Mouse (Mus musculus) WW6 (cell line): Measurements from ENCODE around the gene H2-Q6.
"Not testable (repeated sequence)": the region's sequence is repeated elsewhere in the genome, so short reads cannot be mapped to it uniquely, and the experiment has no call there.

ENCODE experiments used
- DNase-seq: peaks from one replicate; pipeline ENCODE4 v3.0.0-alpha.2; 2013; ENCODE audit warnings: low read depth, low spot score

Gene H2-Q6

DNA sequence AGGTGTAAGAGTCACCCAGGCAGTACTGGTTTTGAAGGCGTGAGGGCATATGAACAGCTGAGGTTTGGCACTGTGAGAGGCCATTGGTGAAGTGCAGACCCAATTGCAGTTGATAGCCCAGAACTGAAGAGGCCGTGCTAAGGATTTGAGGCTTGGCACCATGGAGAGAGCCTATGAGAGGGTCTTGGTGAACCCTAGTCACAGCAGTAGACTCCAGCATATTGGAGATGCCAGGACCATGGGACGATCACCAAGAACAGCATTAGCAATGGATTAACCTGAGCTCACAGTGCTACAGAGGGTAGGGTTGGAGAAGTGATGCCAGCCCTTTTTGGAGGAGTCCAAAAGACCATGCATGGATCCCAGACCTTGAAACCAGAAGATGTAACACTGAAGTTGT, 7.5 kb downstream of the H2-Q6 start:
- DNase-seq: not testable (repeated sequence)

DNA sequence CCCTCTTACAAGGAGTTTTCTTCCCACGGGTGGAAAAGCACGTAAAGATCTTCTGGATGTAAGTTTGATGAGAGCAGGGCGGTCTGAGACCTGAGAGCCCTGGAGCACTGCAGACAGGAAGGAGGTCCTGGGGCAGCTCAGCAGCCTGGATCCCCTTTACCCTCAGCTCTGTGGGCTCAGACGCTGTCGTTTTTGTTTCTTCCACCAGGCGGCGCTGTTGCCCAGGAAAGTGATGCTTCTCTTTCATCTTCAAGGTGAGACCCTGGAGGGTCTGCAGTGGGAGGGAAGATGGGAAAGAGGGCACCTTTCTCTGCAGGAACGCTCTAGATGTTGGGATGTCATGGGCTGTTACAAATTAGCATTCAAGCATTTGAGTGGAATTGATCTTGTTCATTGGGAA, 10.2 kb downstream of the H2-Q6 start:
- DNase-seq: not testable (repeated sequence)

DNA sequence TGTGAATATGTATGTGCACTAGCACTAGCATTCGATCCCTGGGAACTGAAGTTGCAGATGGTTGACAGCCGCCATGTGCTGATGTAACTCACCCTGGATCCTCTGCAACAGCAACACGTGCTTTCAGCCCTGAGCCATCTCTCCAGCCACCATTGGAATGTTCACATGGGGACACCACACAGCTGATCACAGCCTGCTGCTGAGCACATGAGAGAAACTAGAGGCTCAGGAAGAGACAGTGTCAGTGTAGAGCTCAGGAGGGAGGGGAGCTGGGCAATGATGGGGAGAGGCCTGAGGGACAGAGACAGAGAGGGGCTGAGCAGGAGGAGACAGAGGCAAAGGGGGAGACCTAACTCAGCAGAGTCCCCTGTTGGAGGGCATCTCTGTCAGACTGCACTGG, 10.9 kb downstream of the H2-Q6 start:
- not testable (repeated sequence) for DNase-seq

DNA sequence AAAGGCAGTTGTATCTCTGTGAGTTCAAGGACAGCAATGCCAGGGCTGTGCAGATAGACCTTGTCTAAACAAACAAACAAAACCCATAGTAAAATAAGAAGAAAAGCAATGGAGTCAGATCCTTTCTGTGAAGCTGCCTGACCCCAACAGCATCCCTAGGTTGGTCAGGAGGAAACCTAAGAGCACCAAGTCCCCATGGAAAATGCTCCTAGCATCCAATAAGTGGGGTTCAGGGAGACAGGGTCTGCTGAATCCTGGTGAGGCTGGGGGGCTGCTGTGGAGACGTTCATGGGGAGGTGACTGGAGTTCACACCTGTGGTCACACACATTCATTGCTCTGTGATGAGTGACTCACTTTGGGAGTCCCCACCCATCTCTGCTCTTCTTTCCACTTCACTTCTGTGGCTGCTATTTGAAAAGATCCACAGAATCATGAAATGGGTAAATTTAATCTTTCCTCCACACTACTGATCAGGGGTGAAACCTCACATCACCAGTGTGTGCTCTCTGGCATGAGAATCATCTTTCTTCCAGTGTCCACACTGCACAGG, 12.8 kb downstream of the H2-Q6 start:
- not testable (repeated sequence) for DNase-seq

DNA sequence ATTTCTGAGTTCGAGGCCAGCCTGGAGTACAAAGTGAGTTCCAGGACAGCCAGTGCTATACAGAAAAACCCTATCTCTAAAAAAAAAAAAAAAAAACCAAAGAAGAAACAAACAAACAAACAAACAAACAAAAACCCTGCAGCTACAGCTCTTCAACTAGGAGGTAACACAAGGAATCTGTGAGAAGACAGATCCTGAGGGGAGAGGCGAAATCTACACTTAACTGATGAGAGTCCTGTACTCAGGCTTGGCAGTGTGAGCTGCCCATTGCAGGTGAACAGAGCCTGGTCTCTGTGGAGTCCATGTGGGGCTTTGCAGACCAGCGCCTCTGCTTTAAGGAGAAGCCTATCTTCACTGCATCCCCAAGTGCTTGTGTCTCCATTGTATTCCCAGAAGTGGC, 13.7 kb downstream of the H2-Q6 start:
- DNase-seq: not testable (repeated sequence)

DNA sequence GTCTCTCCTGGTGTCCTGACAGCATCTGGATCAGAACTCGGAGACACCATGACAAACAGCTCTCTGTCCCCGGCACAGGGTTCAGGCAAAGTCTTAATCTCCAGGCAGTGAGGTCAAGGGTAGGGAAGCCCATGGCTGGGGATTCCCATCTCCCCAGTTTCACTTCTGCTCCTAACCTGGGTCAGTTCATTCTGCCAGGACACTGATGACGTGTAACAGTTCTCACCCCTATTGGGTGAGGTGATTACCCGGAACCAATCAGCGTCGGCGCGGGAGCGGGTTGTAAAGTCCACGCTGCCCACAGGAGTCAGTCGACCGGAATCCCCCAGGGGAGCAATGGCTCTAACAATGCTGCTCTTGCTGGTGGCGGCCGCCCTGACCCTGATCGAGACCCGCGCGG, 14.2 kb downstream of the H2-Q6 start, which contains the start of gene H2-Q7:
TSS of gene H2-Q7 (plus strand) at position 271 of the 400 bp plus-strand sequence.
- not testable (repeated sequence) for DNase-seq

DNA sequence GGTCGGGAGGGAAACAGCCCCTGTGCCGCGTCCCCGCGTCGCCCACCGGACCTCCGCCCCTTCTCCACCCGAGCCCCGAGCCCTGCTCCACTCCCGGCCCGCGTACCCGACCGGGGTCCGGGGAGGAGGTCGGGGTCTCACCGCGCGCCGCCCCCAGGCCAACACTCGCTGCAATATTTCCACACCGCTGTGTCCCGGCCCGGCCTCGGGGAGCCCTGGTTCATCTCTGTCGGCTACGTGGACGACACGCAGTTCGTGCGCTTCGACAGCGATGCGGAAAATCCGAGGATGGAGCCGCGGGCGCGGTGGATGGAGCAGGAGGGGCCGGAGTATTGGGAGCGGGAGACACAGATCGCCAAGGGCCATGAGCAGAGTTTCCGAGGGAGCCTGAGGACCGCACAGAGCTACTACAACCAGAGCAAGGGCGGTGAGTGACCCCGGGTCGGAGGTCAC, 14.7 kb downstream of the H2-Q6 start:
- not testable (repeated sequence) for DNase-seq

DNA sequence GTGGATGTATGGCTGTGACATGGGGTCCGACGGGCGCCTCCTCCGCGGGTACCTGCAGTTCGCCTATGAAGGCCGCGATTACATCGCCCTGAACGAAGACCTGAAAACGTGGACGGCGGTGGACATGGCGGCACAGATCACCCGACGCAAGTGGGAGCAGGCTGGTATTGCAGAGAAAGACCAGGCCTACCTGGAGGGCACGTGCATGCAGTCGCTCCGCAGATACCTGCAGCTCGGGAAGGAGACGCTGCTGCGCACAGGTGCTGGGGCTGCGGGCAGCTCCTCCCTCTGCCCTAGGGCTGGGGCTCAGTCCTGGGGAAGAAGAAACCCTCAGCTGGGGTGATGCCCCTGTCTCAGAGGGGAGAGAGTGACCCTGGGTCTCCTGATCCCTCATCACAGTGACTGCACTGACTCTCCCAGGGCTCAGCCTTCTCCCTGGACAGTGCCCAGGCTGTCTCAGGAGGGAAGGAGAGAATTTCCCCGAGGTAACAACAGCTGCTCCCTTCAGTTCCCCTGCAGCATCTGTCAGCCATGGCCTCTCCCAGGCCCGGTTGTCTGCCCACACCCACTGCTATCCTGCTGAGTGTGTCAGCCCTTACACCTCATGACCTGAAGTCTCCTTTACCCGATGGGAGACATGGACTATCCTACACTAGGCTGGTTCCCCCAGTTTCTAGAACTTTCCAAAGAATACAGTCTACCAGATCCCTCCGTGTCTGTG, 15.4 kb downstream of the H2-Q6 start:
- DNase-seq: not testable (repeated sequence)

DNA sequence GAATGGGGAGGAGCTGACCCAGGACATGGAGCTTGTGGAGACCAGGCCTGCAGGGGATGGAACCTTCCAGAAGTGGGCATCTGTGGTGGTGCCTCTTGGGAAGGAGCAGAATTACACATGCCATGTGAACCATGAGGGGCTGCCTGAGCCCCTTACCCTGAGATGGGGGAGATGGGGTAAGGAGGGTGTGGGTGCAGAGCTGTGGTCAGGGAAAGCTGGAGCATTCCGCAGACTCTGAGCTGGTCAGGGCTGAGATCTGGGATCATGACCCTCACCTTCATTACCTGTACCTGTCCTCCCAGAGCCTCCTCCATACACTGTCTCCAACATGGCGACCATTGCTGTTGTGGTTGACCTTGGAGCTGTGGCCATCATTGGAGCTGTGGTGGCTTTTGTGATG, 17.7 kb downstream of the H2-Q6 start:
- DNase-seq: not testable (repeated sequence)

DNA sequence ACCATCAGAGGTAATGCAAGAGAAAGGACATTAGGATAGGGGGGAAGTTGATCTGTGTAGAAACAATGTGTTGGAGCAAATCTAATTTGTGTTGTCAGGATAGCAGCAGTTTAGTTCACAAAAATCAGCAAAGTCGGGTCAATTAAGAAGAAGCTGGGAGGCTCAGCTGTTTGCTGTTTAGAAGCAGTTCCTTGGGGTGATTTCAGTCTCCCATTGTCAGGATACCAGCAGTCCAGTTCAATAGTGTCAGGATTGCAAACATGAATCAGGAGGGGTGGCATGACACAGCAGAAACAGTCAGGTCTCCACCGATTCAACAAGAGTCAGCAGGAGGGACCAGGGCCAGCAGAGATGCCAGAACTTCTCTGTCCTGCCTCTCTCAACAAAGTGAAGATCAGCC, 19.9 kb downstream of the H2-Q6 start:
- DNase-seq: not testable (repeated sequence)

DNA sequence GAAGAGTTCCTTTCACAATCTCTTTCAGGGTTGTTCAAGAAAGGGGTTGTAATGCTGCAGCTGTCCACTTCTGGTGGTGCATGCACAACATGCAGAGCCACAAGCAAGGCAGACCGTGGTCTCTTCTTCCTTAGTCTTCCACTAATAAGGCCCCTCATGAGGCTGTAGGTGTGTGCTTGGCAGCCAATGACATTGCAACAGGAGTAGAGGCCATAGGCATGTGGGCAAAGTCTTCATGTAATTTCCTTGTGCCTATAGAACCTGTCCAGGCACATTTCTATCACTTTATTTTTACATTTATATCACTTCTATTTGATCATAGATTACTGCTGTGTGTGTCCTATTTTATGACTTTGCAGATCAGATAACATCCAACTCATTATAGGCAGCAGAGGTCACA, 33.6 kb downstream of the H2-Q6 start:
- DNase-seq: not testable (repeated sequence)

DNA sequence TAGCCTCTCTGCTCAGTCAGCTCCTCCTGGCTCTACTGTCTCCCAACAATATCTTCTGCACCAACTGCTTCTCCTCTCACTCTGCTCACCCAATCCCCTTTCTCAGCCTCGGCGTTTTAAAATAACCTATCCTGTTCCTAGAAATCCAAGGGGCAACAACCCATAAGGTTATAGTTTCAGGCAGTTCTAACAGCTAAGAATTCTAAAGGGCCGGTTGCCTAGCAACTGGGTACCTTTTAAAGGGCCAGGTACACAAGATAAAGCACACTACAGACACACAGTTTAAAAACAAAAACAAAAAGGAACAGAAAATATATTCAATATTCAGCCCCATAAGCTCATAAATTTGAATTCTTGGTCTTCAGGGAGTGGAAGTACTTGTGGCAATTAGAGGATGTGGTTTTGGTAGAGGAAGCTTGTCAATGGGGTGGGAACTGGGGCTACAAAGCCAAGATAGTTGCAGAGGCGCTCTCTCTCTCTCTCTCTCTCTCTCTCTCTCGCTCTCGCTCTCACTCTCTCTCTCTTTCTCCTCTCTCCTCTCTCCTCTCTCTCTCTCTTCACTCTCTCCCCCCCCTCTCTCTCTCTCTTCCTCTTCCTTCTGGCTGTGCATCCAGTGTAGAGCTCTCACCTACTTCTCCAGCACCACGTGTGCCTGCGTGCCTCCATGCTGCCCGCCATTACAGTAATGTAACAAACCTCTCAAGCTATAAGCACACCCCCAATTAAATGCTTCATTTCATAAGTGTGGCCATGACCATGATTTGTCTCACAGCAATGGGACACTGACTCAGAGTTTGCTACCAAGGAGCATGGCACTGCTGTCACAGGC, 36.1 kb downstream of the H2-Q6 start:
- DNase-seq: not testable (repeated sequence)

DNA sequence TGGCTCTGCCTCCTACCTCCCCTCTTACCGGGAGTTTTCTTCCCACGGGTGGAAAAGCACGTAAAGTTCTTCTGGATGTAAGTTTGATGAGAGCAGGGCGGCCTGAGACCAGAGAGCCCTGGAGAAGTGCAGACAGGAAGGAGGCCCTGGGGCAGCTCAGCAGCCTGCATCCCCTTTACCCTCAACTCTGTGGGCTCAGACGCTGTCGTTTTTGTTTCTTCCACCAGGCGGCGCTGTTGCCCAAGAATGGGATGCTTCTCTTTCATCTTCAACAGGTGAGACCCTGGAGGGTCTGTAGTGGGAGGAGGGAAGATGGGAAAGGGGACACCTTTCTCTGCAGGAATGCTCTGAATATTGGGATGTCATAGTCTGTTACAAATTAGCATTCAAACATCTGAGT, 41.0 kb downstream of the H2-Q6 start:
- DNase-seq: not testable (repeated sequence)

DNA sequence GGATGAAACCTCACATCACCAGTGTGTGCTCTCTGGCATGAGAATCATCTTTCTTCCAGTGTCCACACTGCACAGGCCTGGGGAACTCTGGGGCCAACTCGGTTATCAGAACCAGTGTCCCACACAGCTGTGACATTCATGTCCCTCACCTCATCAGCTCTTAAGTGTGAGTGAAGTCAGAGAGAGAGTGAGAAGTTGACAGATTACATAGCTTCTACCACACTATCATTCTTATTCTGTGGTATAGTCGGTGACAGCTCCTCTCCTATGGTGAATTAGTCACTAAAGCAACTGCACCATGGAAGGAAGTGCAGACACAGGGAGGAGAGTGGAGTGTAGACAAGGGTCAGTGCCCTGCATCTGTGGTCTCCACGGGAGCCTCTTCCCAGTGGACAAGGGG, 44.3 kb downstream of the H2-Q6 start:
- not testable (repeated sequence) for DNase-seq

DNA sequence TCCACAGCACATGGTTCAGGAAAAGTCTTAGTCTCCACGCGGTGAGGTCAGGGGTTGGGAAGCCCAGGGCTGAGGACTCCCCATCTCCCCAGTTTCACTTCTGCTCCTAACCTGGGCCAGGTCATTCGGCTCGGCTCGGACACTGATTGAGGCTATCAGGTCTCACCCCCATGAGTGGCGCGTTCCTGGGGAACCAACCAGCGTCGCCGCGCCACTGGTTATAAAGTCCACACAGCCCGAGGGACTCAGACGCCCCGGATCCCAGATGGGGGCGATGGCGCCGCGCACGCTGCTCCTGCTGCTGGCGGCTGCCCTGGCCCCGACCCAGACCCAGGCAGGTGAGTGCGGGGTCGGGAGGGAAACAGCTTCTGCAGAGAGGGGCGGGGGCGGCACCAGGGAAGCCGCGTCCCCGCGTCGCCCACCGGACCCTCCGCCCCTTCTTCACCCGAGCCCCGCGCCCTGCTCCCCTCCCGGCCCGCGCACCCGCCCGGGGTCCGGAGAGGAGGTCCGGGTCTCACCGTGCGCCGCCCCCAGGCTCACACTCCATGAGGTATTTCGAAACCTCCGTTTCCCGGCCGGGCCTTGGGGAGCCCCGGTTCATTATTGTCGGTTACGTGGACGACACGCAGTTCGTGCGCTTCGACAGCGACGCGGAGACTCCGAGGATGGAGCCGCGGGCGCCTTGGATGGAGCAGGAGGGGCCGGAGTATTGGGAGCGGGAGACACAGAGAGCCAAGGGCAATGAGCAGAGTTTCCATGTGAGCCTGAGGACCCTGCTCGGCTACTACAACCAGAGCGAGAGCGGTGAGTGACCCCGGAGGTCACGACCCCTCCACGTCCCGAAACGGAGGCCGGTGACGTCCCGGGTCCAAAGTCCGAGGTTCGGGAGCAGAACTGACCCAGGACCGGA, 45.4 kb downstream of the H2-Q6 start, which contains the start of gene H2-Q10:
TSS of gene H2-Q10 (plus strand) at position 248 of the 910 bp plus-strand sequence.
- DNase-seq: no peak
